Mouse (Mus musculus) E14TG2a.4 (cell line): Measurements from ENCODE around the gene Spic.

Source experiments
- CTCF ChIP-seq: conservative IDR thresholded peaks from 2 replicates; pipeline ENCODE4 v1.5.1; 2014; ENCODE audit warnings: low read length
- POU5F1 ChIP-seq: IDR thresholded peaks from 2 replicates; pipeline ENCODE4 v1.6.1; 2014; ENCODE audit warnings: low read length, borderline replicate concordance

DNA sequence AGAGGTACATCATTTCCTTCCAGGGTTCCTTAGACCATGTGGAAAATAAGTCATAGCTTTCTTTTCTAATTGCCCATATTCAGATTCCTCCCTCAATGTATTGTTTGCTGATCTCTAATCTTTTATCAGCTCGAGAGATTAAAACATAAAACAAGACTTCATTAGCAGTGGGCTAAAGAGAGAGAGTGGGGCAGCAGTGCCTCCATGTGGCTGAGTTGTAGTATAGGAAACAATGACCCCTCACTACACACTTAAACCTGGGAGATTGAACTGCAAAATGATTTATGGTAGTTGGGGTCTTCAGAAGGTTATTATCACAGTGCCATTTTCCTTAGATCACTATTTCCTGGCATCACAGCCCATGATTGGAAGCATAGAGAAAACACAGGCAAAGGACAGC lies 15.1 kb downstream of the Spic start:
- TF ChIP-seq CTCF: peak; percentile 36
- no peak for TF ChIP-seq POU5F1
